Mouse (Mus musculus): ENCODE measurements around the gene St3gal3.

The St3gal3 gene

GRCm38 (mm10) chr4:118029892-118030291 lies 104.8 kb downstream of the St3gal3 start:
- POLR2A ChIA-PET = interaction anchor here in 2 of 4 experiments (0.5 to 3.0 kb wide), 4 partner anchors 9 to 101 kb away, joined by 3 to 15 read pairs (median 4); no protein-coding TSS in a partner anchor
- CTCF ChIA-PET = interaction anchor here in 1 of 4 experiments (0.5 to 0.6 kb wide), 2 partner anchors 87 to 160 kb away, joined by 4 read pairs; no protein-coding TSS in a partner anchor

- ChIA-PET POLR2A (interaction anchor here in 2 of 4 experiments (0.6 to 3.0 kb wide), 4 partner anchors 10 to 113 kb away, joined by 3 to 15 read pairs (median 3); no protein-coding TSS in a partner anchor), CTCF (interaction anchor here in 2 of 4 experiments (0.6 kb wide), 2 partner anchors 161 to 877 kb away, joined by 3 to 4 read pairs; no protein-coding TSS in a partner anchor)
Observed at GRCm38 (mm10) chr4:118028994-118029393, 105.7 kb downstream of the St3gal3 start.

DNA sequence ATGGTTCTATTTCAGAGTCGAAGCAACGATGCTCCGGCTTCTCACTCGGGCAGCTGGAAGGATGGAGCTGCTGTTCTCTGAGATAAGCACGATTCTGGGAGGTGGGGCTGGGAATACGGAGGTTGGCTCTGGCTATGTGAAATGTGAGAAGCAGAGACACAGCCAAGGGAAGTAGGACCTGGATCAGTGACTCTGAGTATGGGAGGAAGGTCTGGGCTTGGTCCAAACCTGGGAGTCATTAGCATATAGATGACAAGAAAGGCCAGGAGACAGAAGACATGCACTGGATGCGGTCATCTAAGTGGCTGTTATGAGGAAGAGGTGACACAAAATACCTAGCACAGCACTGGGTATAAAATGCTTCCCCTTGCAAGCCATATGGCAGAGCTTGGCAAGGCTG lies 108.8 kb downstream of the St3gal3 start:
- ChIA-PET POLR2A (interaction anchor here in 2 of 4 experiments (0.5 to 1.6 kb wide), 2 partner anchors 10 to 884 kb away, joined by 3 to 4 read pairs; no protein-coding TSS in a partner anchor), CTCF (no interaction called here)

DNA sequence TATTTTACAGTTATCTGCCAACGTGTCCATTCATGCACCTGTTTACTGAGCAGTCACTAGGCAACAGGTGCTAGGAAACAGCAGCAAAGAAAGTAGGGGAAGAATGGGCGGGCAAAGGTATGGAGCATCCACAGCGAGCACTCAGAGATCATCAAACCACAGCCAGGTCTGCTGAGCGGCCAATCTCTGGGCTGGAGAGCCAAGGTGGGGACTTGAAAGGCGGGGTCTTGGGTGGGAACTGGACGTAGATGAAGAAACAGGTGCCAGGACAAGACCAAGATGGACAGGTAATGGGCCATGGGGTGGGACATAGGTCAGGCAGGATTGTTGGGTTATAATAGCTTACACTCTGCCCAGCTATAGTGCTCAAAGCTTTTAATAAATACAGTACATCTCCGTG lies 109.3 kb downstream of the St3gal3 start:
- CTCF ChIA-PET = no interaction called here
- POLR2A ChIA-PET = interaction anchor here in 1 of 4 experiments (1.6 kb wide), 1 partner anchor 10 kb away, joined by 4 read pairs; no protein-coding TSS in a partner anchor

- CTCF ChIA-PET = interaction anchor here in 1 of 4 experiments (0.7 kb wide), 1 partner anchor 61 kb away, joined by 3 read pairs; no protein-coding TSS in a partner anchor
- POLR2A ChIA-PET = interaction anchor here (0.7 to 1.6 kb wide), 6 partner anchors 9 to 809 kb away, joined by 3 to 8 read pairs (median 4); no protein-coding TSS in a partner anchor
Observed at GRCm38 (mm10) chr4:118022811-118023210, 111.9 kb downstream of the St3gal3 start.

GRCm38 (mm10) chr4:118022406-118022805 lies 112.3 kb downstream of the St3gal3 start:
- ChIA-PET POLR2A (interaction anchor here (0.7 to 1.6 kb wide), 7 partner anchors 9 to 738 kb away, joined by 3 to 8 read pairs (median 4); no protein-coding TSS in a partner anchor), CTCF (interaction anchor here in 1 of 4 experiments (0.7 kb wide), 1 partner anchor 61 kb away, joined by 3 read pairs; no protein-coding TSS in a partner anchor)

GRCm38 (mm10) chr4:118019640-118020039 lies 115.1 kb downstream of the St3gal3 start:
- CTCF ChIA-PET = interaction anchor here in 3 of 4 experiments (1.0 to 1.8 kb wide), 6 partner anchors 15 to 91 kb away, joined by 3 to 7 read pairs (median 4); no protein-coding TSS in a partner anchor
- POLR2A ChIA-PET = interaction anchor here in 3 of 4 experiments (0.5 to 3.3 kb wide), 47 partner anchors 9 to 890 kb away, joined by 3 to 25 read pairs (median 4); partner anchors contain the start of genes Kdm4a (in 3 of the 3), Atp6v0b (in 1 of the 3) and Kif2c (in 1 of the 3)

GRCm38 (mm10) chr4:118019218-118019617 lies 115.5 kb downstream of the St3gal3 start:
- ChIA-PET POLR2A (interaction anchor here in 3 of 4 experiments (0.5 to 3.3 kb wide), 47 partner anchors 9 to 890 kb away, joined by 3 to 25 read pairs (median 4); partner anchors contain the start of genes Kdm4a (in 3 of the 3), Atp6v0b (in 1 of the 3) and Kif2c (in 1 of the 3)), CTCF (interaction anchor here in 3 of 4 experiments (1.0 to 1.8 kb wide), 6 partner anchors 16 to 91 kb away, joined by 3 to 7 read pairs (median 4); no protein-coding TSS in a partner anchor)

DNA sequence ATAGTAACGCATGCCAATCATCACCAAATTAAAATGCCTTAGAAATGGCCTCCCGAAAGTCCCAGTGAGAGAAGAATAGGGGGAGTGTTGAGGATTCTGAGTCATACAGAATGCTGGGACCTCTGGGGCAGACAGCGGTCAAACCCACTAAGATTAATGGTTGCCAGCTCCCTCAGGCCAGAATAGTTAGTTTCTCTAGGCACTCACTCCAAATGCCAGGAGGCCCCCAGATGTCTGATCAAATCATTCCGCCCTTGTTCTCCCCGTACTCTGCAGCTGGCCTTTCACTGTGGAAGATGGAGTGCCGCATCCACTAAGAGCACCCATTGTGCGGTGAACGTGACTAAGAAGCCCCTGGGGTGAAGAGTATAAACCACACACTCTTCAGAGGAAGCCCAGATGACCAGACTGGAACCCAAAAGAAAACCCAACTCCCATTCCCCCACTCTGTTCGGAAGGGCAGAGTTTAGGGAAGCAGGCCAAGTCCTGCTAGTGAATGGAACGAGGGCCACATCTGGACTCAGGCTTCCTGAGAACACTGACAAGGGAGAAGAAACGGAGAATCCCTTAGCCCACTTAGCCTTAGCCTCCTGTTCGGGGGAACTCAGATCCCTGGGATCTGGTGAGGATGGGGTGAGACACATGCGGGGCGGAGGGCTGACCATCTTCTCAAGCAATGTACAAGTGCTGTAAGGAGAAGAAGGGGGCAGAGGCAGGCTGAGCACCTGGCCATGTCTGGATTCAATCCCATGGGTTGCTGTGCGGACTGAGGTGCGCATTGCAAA lies 117.5 kb downstream of the St3gal3 start:
- ChIA-PET CTCF (no interaction called here), POLR2A (interaction anchor here in 3 of 4 experiments (1.3 to 3.0 kb wide), 6 partner anchors 17 to 89 kb away, joined by 3 to 7 read pairs (median 6); no protein-coding TSS in a partner anchor)

DNA sequence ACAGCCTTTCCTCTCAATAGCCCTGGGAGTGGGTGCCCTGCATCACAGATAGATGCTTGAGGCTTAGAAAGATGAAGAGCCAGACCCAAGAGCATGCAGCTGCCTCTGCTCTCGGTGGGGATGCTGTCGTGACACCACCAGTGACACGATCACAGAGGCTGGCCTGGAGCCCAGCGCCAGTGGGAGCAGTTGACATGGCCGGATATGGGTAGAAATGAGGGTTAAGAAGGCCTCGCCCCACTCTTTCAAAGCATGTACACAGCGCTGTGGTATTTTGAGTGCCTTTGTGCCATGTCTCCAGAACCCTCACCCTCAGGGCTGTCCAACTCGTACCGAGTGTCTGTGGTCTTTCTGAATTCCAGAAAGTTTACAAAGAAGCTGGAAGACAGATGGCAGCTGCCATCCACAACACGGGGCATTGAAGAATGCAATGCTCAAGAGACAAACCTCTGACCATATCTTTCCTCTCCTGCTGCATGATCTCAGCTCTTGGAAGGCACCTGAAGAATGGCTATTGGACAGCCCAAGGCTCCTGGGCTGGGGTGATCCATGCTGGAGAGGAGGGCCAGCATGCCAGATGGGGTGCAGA lies 118.3 kb downstream of the St3gal3 start:
- CTCF ChIA-PET = interaction anchor here in 2 of 4 experiments (0.6 to 1.8 kb wide), 3 partner anchors 15 to 161 kb away, joined by 4 to 7 read pairs (median 5); no protein-coding TSS in a partner anchor

GRCm38 (mm10) chr4:118015636-118016035 lies 119.1 kb downstream of the St3gal3 start:
- ChIA-PET CTCF (interaction anchor here in 3 of 4 experiments (0.6 to 1.8 kb wide), 4 partner anchors 14 to 953 kb away, joined by 4 to 12 read pairs (median 6); no protein-coding TSS in a partner anchor), POLR2A (interaction anchor here (0.6 to 3.0 kb wide), 28 partner anchors 10 to 605 kb away, joined by 3 to 12 read pairs (median 4); no protein-coding TSS in a partner anchor)

More for the DNA sequence above, 118.3 kb downstream of the St3gal3 start:
- POLR2A ChIA-PET = interaction anchor here (0.6 to 3.0 kb wide), 26 partner anchors 9 to 605 kb away, joined by 3 to 12 read pairs (median 4); no protein-coding TSS in a partner anchor

- ChIA-PET CTCF (interaction anchor here in 2 of 4 experiments (0.6 to 1.8 kb wide), 2 partner anchors 87 to 952 kb away, joined by 7 to 12 read pairs; no protein-coding TSS in a partner anchor), POLR2A (interaction anchor here in 3 of 4 experiments (0.9 to 3.0 kb wide), 19 partner anchors 10 to 604 kb away, joined by 3 to 12 read pairs (median 4); no protein-coding TSS in a partner anchor)
Observed at GRCm38 (mm10) chr4:118015126-118015525, 119.6 kb downstream of the St3gal3 start.

GRCm38 (mm10) chr4:118010661-118011173 lies 124.0 kb downstream of the St3gal3 start:
- CTCF ChIA-PET = no interaction called here
- POLR2A ChIA-PET = interaction anchor here in 2 of 4 experiments (0.8 to 1.2 kb wide), 4 partner anchors 8 to 70 kb away, joined by 3 to 4 read pairs (median 4); no protein-coding TSS in a partner anchor

- POLR2A ChIA-PET = interaction anchor here in 3 of 4 experiments (0.6 to 1.6 kb wide), 5 partner anchors 11 to 245 kb away, joined by 3 to 5 read pairs (median 3); no protein-coding TSS in a partner anchor
- CTCF ChIA-PET = no interaction called here
Observed at GRCm38 (mm10) chr4:118008433-118009033, 126.2 kb downstream of the St3gal3 start.

GRCm38 (mm10) chr4:118001355-118001754 lies 133.4 kb downstream of the St3gal3 start:
- CTCF ChIA-PET = no interaction called here
- POLR2A ChIA-PET = no interaction called here

DNA sequence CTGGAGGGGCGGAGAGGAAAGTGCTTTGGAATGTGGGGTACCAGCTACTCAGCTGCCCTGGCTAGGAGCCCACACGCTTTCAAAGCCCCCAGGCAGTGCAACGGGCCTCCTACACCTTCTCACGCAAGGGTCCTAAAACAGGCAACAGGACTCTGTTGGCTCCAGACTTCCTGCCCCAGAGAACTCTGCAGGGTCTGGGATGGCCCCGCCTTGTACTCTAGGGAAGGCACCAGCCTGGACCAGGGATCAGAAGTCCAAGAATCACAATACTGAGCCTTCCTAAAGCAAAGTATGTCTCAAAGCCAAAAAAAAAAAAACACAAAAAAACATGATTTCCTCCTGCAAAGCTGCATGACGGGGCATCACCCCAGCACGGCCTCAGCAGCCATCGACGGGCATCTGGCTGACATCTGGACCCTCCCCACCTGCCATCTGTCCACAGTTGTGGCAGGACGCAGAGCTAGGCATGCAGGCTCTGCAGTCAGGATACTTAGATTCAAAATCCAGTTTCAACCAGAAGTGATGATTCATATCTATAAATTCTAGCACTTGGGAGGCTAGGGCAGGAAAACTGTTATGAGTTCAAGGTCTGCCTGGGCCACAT lies 134.0 kb downstream of the St3gal3 start:
- POLR2A ChIA-PET = interaction anchor here in 3 of 4 experiments (0.5 to 2.5 kb wide), 4 partner anchors 12 to 16 kb away, joined by 3 to 7 read pairs (median 6); no protein-coding TSS in a partner anchor
- CTCF ChIA-PET = interaction anchor here in 1 of 4 experiments (0.8 kb wide), 1 partner anchor 142 kb away, joined by 3 read pairs; no protein-coding TSS in a partner anchor

DNA sequence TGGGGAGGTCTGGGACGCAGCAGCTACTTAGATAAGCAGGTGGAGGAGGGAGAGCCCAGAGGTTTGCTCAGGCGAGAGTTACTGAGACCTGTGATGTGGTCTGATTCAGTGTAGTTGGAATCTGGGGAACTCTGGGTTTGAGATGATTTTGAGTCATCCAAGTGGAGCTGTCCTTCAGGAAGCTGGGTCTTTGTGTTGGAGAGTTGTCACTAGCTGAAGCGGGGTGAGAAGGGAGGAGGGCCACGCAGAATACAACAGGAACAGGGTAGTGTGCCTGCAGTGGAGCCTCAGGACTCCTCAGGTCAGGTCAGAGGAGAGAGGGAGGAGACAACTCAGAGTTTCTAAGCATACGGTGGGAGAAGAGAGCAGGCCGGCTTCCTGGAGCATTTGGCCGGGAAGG lies 134.8 kb downstream of the St3gal3 start:
- ChIA-PET POLR2A (interaction anchor here in 3 of 4 experiments (0.5 to 2.5 kb wide), 8 partner anchors 11 to 70 kb away, joined by 3 to 7 read pairs (median 3); partner anchors contain the start of gene Artn (in 1 of the 3)), CTCF (interaction anchor here in 2 of 4 experiments (0.8 to 1.0 kb wide), 2 partner anchors 72 to 141 kb away, joined by 3 read pairs; no protein-coding TSS in a partner anchor)

Measured in embryonic stem cell, embryonic (primary cell).